Mouse (Mus musculus) R1 (cell line): Measurements from ENCODE around the gene Hoxa4.

Experiments used
- DNase-seq: peaks from one replicate; pipeline ENCODE4 v3.0.0-alpha.2; 2018; ENCODE audit warnings: low read depth, low spot score

The Hoxa4 gene

GRCm38 (mm10) chr6:52190906-52191810 is at the start of gene Hoxa4:
Gene Hoxa4 (minus strand): TSS chr6:52191753.
- no peak for DNase-seq

GRCm38 (mm10) chr6:52241001-52241621 is 49.6 kb upstream of the Hoxa4 start:
- DNase-seq, result no peak

- peak; percentile 85 for DNase-seq
These were observed 48.9 kb upstream of the Hoxa4 start, which contains the start of gene Hoxa10 for GRCm38 (mm10) chr6:52240389-52241000. Gene Hoxa10 (minus strand): TSS chr6:52240854.

GRCm38 (mm10) chr6:52239625-52240388 is 48.3 kb upstream of the Hoxa4 start:
- no peak for DNase-seq

- no peak for DNase-seq
These were observed 47.4 kb upstream of the Hoxa4 start for GRCm38 (mm10) chr6:52238976-52239375.

- no peak for DNase-seq
These were observed 46.6 kb upstream of the Hoxa4 start for GRCm38 (mm10) chr6:52238155-52238545.

GRCm38 (mm10) chr6:52237346-52238154 is 46.0 kb upstream of the Hoxa4 start:
- no peak for DNase-seq

- DNase-seq, result no peak
These were observed 45.3 kb upstream of the Hoxa4 start for GRCm38 (mm10) chr6:52236806-52237205.

GRCm38 (mm10) chr6:52235866-52236265 is 44.3 kb upstream of the Hoxa4 start:
- DNase-seq, result no peak

GRCm38 (mm10) chr6:52235267-52235666 is 43.7 kb upstream of the Hoxa4 start:
- no peak for DNase-seq

GRCm38 (mm10) chr6:52234428-52235140 is 43.0 kb upstream of the Hoxa4 start:
- DNase-seq, result peak; percentile 54

GRCm38 (mm10) chr6:52233546-52234427 is 42.2 kb upstream of the Hoxa4 start:
- peak; percentile 55 for DNase-seq

GRCm38 (mm10) chr6:52232984-52233545 is 41.5 kb upstream of the Hoxa4 start:
- DNase-seq, result no peak

GRCm38 (mm10) chr6:52232568-52232965 is 41.0 kb upstream of the Hoxa4 start:
- DNase-seq, result peak; percentile 83

- peak; percentile 52 for DNase-seq
These were observed 40.5 kb upstream of the Hoxa4 start for GRCm38 (mm10) chr6:52231885-52232567.

GRCm38 (mm10) chr6:52230516-52231165 is 39.1 kb upstream of the Hoxa4 start, which contains the start of gene Hoxa9:
Gene Hoxa9 (minus strand): TSS chr6:52231089.
- DNase-seq, result peak; percentile 21

- DNase-seq, result peak; percentile 57
These were observed 38.2 kb upstream of the Hoxa4 start for GRCm38 (mm10) chr6:52229558-52230416.
